Mouse (Mus musculus) lung, postnatal 0 days (tissue): ENCODE measurements around the gene Celsr2.

Experiments
- CTCF ChIP-seq: IDR thresholded peaks from 2 replicates; pipeline ENCODE4 v1.5.1; 2016; ENCODE audit warnings: antibody characterized with exemption, mild to moderate bottlenecking
- EP300 ChIP-seq: IDR thresholded peaks from 2 replicates; pipeline ENCODE4 v1.6.1; 2016; ENCODE audit warnings: antibody characterized with exemption, mild to moderate bottlenecking, control low read depth

GRCm38 (mm10) chr3:108372691-108373090, 42.7 kb downstream of the Celsr2 start:
- TF ChIP-seq CTCF (no peak), EP300 (peak; percentile 96)
